Mouse (Mus musculus): Measurements from ENCODE around the gene Kcnj9. TPM values are rescaled to one million over a fixed set of nuclear protein-coding genes. Genes with fewer than 3 reads are reported as not detected.

Kcnj9 gene
- total and polyA plus RNA-seq, 2 experiments: 0.02 to 0.09 TPM

DNA sequence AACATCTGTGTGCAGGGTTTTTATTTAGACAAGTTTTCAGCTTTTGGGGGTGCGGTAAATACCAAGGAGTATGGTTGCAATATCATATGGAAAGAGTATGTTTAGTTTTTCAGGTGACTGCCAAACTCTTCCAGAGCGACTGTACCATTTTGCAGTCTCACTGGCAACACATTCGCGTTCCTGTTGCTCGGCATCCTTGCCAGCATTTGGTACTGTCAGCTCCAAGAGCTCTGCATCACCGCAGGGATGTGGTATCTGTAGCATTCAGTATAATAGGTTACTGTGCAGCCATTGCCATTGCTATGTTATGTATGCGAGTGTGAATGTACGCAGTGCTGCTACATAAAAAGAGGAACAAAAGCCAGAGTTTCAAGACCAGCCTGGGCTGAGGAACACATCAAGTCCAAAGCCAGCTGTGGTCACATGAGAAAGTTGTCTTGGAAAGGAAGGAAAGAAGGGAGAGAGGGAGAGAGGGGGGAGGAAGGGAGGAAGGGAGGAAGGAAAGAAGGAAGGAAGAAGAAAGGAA is 2.4 kb upstream of the Kcnj9 start:
- no peaks in the 10 kb centered on the region for H3K4me1 ChIP-seq (ENCODE audit: control insufficient read depth, insufficient read depth, low read length)
- H3K27ac ChIP-seq (replicated peaks; ENCODE audit: insufficient read depth, low read depth, low read length): no peak overlapping the region
- no peaks in the 10 kb centered on the region for H3K79me2 ChIP-seq (ENCODE audit: control insufficient read depth, insufficient read depth, low read length)
- H3K4me3 ChIP-seq (ENCODE audit: insufficient read depth, low read depth, low read length): no peak overlapping the region
- TF ChIP-seq POLR2A (IDR thresholded peaks at IDR 0.05; ENCODE audit: extremely low read depth, insufficient read depth, low read length) (no peak), CTCF (IDR thresholded peaks at IDR 0.05; ENCODE audit: low read depth, low read length) (no peak)
- 72% methylated on average over 8 of the region's 8 CpGs for WGBS
- no peak overlapping the region for H3K9ac ChIP-seq (ENCODE audit: low read depth, low read length)
- no peaks in the 10 kb centered on the region for H3K27me3 ChIP-seq (ENCODE audit: control insufficient read depth, insufficient read depth, low read length)
- H3K36me3 ChIP-seq (ENCODE audit: control insufficient read depth, insufficient read depth, low read length): no peaks in the 10 kb centered on the region
- no peak for DNase-seq (ENCODE audit: extremely low read depth, low read depth, low spot score)

DNA sequence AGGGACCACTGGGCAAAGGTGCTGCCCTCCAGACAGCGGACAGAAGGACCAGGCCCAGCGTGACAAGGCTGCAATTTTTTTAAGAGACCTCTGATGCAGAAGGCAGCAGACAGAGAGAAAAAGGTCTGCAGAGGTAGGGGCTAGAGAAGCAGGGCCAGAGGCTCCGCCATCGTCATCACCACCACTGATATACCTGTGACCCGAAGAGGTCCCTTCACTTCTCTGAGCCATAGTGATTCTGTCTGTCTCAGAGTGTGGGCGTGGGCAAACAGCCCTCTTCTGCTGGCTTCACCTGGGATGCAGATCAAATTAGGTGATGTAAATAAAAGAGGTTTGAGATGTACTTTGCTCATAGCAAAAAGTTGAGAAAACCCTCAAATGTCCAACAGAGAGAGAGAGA is 498 bp upstream of the Kcnj9 start:
- Histone ChIP-seq H3K4me3 (ENCODE audit: insufficient read depth, low read depth, low read length) (no peak overlapping the region), H3K9ac (ENCODE audit: low read depth, low read length) (no peak overlapping the region), H3K79me2 (ENCODE audit: control insufficient read depth, insufficient read depth, low read length) (no peaks in the 10 kb centered on the region), H3K36me3 (ENCODE audit: control insufficient read depth, insufficient read depth, low read length) (no peaks in the 10 kb centered on the region), H3K27ac (replicated peaks; ENCODE audit: insufficient read depth, low read depth, low read length) (no peak overlapping the region), H3K27me3 (ENCODE audit: control insufficient read depth, insufficient read depth, low read length) (peaks cover 6% of the 10 kb centered on the region; the same call in 1 of the 2 replicates), H3K4me1 (ENCODE audit: control insufficient read depth, insufficient read depth, low read length) (peaks cover 1% of the 10 kb centered on the region; the same call in 1 of the 2 replicates)
- no peak for DNase-seq (ENCODE audit: extremely low read depth, low read depth, low spot score)
- 69% methylated on average over 6 of the region's 6 CpGs for WGBS
- TF ChIP-seq CTCF (IDR thresholded peaks at IDR 0.05; ENCODE audit: low read depth, low read length): no peak

- H3K36me3 ChIP-seq (ENCODE audit: control insufficient read depth, insufficient read depth, low read length): no peaks in the 10 kb centered on the region
- 59% methylated on average over 7 of the region's 7 CpGs for WGBS
- TF ChIP-seq CTCF (IDR thresholded peaks at IDR 0.05; ENCODE audit: low read depth, low read length) (no peak), POLR2A (IDR thresholded peaks at IDR 0.05; ENCODE audit: extremely low read depth, insufficient read depth, low read length) (no peak)
- peaks cover 6% of the 10 kb centered on the region; the same call in 1 of the 2 replicates for H3K27me3 ChIP-seq (ENCODE audit: control insufficient read depth, insufficient read depth, low read length)
- H3K79me2 ChIP-seq (ENCODE audit: control insufficient read depth, insufficient read depth, low read length): no peaks in the 10 kb centered on the region
- peaks cover 1% of the 10 kb centered on the region; the same call in 1 of the 2 replicates for H3K4me1 ChIP-seq (ENCODE audit: control insufficient read depth, insufficient read depth, low read length)
- H3K27ac ChIP-seq (replicated peaks; ENCODE audit: insufficient read depth, low read depth, low read length): no peak overlapping the region
- no peak overlapping the region for H3K4me3 ChIP-seq (ENCODE audit: insufficient read depth, low read depth, low read length)
- no peak for DNase-seq (ENCODE audit: extremely low read depth, low read depth, low spot score)
- no peak overlapping the region for H3K9ac ChIP-seq (ENCODE audit: low read depth, low read length)
These were observed 657 bp downstream of the Kcnj9 start for GRCm38 (mm10) chr1:172328461-172328860.

DNA sequence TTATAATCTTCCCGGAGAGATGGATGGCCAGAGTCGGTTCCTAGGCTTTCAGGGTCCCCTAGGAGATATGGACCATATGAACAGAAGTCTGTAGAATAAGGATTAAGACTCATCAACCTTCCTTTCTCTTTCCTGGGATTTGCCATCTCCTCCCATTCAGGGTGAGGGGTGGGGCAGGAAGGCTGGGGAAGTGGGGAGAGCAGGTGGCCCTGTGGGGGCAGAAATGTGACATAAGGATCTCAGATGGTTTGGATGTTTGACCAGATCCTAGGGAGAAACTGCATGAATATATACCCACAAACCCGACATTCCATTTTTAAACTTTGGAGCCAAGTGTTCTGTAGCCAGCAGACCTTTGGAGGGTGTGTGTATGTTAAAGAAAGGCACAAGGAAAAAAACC is 1.1 kb downstream of the Kcnj9 start:
- H3K9ac ChIP-seq (ENCODE audit: low read depth, low read length): no peak overlapping the region
- peaks cover 1% of the 10 kb centered on the region; the same call in 1 of the 2 replicates for H3K4me1 ChIP-seq (ENCODE audit: control insufficient read depth, insufficient read depth, low read length)
- no peak for DNase-seq (ENCODE audit: extremely low read depth, low read depth, low spot score)
- TF ChIP-seq CTCF (IDR thresholded peaks at IDR 0.05; ENCODE audit: low read depth, low read length): no peak
- TF ChIP-seq POLR2A (IDR thresholded peaks at IDR 0.05; ENCODE audit: extremely low read depth, insufficient read depth, low read length): no peak
- H3K79me2 ChIP-seq (ENCODE audit: control insufficient read depth, insufficient read depth, low read length): no peaks in the 10 kb centered on the region
- H3K27ac ChIP-seq (replicated peaks; ENCODE audit: insufficient read depth, low read depth, low read length): no peak overlapping the region
- 74% methylated on average over 3 of the region's 3 CpGs for WGBS
- no peaks in the 10 kb centered on the region for H3K36me3 ChIP-seq (ENCODE audit: control insufficient read depth, insufficient read depth, low read length)
- H3K27me3 ChIP-seq (ENCODE audit: control insufficient read depth, insufficient read depth, low read length): peaks cover 6% of the 10 kb centered on the region; the same call in 1 of the 2 replicates
- no peak overlapping the region for H3K4me3 ChIP-seq (ENCODE audit: insufficient read depth, low read depth, low read length)

DNA sequence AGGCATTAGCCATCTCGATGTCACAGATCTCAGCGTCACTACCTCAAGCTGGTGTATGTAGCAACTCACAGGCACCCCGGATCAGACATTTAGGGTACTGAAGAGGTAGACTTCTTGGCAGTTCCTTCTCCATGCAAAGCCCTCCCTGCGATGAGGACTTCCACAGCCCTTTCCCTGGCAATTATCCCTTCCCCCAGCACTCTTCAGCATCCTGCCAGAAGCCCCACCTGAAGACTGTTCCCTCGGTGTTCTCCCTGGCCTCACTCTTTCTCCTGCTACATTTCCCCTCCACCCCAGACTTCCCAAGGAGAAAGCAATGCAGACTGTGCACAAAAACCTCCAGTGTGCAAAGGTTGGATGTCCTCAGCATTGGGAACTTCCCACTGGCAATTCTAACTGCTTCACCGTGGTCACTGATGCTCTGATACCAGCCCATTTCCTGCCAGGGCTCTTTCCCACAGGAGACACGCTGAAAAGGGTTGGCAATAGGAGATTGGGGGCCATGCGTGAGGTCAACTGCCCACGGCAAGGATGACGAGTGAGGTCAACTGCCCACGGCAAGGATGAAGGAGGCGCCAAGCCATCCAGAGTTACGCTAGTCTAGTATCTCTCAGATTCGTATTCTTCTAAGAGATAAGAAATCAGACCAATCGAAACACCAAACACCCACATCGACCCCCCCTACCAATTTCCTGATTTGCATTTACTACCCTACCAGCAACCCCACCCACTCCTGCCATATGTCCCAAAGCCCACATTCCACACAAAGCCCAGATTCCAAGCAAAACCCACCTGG is 1.7 kb downstream of the Kcnj9 start:
- no peak for DNase-seq (ENCODE audit: extremely low read depth, low read depth, low spot score)
- WGBS: 78% methylated on average over 16 of the region's 16 CpGs
- H3K9ac ChIP-seq (ENCODE audit: low read depth, low read length): no peak overlapping the region
- H3K27me3 ChIP-seq (ENCODE audit: control insufficient read depth, insufficient read depth, low read length): peaks cover 6% of the 10 kb centered on the region; the same call in 1 of the 2 replicates
- no peak overlapping the region for H3K4me3 ChIP-seq (ENCODE audit: insufficient read depth, low read depth, low read length)
- no peaks in the 10 kb centered on the region for H3K79me2 ChIP-seq (ENCODE audit: control insufficient read depth, insufficient read depth, low read length)
- H3K27ac ChIP-seq (replicated peaks; ENCODE audit: insufficient read depth, low read depth, low read length): no peak overlapping the region
- TF ChIP-seq CTCF (IDR thresholded peaks at IDR 0.05; ENCODE audit: low read depth, low read length) (no peak), POLR2A (IDR thresholded peaks at IDR 0.05; ENCODE audit: extremely low read depth, insufficient read depth, low read length) (no peak)
- H3K36me3 ChIP-seq (ENCODE audit: control insufficient read depth, insufficient read depth, low read length): no peaks in the 10 kb centered on the region
- H3K4me1 ChIP-seq (ENCODE audit: control insufficient read depth, insufficient read depth, low read length): peaks cover 1% of the 10 kb centered on the region; the same call in 1 of the 2 replicates

DNA sequence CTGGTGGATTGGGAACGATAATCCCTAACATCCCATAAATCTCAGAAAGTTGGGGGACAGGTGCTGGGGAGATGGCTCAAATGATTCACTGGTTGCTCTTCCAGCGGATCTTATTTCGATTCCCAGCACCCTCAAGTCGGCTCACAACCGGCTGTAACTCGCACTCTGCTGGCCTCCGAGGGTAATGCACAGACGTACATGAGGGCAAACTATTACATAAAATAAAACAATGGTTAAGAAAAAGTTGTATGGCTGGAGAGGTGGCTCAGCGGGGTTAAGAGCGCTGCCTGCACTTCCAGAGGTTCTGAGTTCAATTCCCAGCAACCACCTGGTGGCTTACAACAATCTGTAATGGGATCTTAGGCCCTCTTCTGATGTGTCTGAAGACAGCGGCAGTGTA is 2.4 kb downstream of the Kcnj9 start:
- H3K9ac ChIP-seq (ENCODE audit: low read depth, low read length): no peak overlapping the region

More for the DNA sequence above, 2.4 kb downstream of the Kcnj9 start:
- Histone ChIP-seq H3K79me2 (ENCODE audit: control insufficient read depth, insufficient read depth, low read length) (no peaks in the 10 kb centered on the region), H3K4me3 (ENCODE audit: insufficient read depth, low read depth, low read length) (no peak overlapping the region), H3K36me3 (ENCODE audit: control insufficient read depth, insufficient read depth, low read length) (no peaks in the 10 kb centered on the region), H3K4me1 (ENCODE audit: control insufficient read depth, insufficient read depth, low read length) (peaks cover 1% of the 10 kb centered on the region; the same call in 1 of the 2 replicates), H3K27me3 (ENCODE audit: control insufficient read depth, insufficient read depth, low read length) (peaks cover 6% of the 10 kb centered on the region; the same call in 1 of the 2 replicates), H3K27ac (replicated peaks; ENCODE audit: insufficient read depth, low read depth, low read length) (no peak overlapping the region)
- no peak for TF ChIP-seq POLR2A (IDR thresholded peaks at IDR 0.05; ENCODE audit: extremely low read depth, insufficient read depth, low read length)
- TF ChIP-seq CTCF (IDR thresholded peaks at IDR 0.05; ENCODE audit: low read depth, low read length): no peak; the same call in 1 of the 2 replicates
- DNase-seq (ENCODE audit: extremely low read depth, low read depth, low spot score): no peak
- WGBS: 49% methylated on average over 11 of the region's 11 CpGs

Measured in liver, adult 2 months (tissue).